In the genomic region with DNA sequence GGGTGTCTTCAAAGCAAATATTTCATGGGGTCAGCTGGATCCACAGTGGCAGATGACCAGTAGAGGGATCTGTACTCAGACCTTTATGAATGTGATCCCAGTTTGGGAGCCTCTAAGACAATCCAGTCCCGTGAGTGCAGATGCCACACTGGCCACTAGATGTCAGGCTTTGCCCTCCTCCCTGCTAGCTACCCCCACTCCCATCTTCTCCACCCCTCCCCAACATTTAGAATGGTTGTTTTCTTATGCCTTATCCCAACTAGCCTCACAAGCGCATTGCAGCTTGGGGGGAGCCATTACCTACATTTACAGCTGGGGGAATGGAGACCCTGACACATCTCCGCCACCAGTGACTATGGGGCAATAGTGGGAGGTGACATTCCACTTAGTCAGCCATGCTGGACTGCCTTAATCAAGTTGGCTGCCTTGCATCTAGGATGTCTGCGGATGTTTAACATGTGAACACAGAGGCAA, we compare ENCODE assay signal across 8 mouse cellular contexts.
DNase-seq lines count a peak whose midpoint lies in the region; ATAC-seq and TF ChIP-seq lines count a peak whose summit lies in the region.

No protein-coding gene starts in this region.

- peaks cover 5 to 8% of the 10 kb centered on the region in 2 experiments for H3K4me1 ChIP-seq in MEL (ENCODE audit: control insufficient read depth in 1 of 2, insufficient read depth in 2 of 2, low read length in 2 of 2)
- H3K4me1 ChIP-seq in embryonic facial prominence, embryonic 10.5 days, result 0 out of 2 replicates have a peak, but pooled peaks cover 6% of the 10 kb centered on the region
- peaks cover 8% of the 10 kb centered on the region for H3K4me1 ChIP-seq in kidney, embryonic 16.5 days (ENCODE audit: insufficient read depth, low read length)
- no peaks in the 10 kb centered on the region for H3K4me1 ChIP-seq in liver, embryonic 14.5 days (replicated peaks; ENCODE audit: control insufficient read depth in 2 of 2, insufficient read depth in 2 of 2, low read length in 1 of 2)

- peak; percentile 79 to 90 (median 88) for TF ChIP-seq CTCF in MEL (IDR thresholded peaks at IDR 0.05 in 2 of 3, conservative IDR thresholded peaks at IDR 0.05 in 1 of 3; ENCODE audit: control insufficient read depth in 1 of 3, insufficient read depth in 1 of 3, low read depth in 2 of 3, low read length in 3 of 3, poor library complexity in 1 of 3, severe bottlenecking in 1 of 3)
- peak; percentile 73 for TF ChIP-seq CTCF in liver, embryonic 14.5 days (IDR thresholded peaks at IDR 0.05; ENCODE audit: low read depth)

- ATAC-seq in kidney, embryonic 16.5 days (ENCODE audit: low FRiP score, low TSS enrichment), result peak; percentile 83
- no peak for ATAC-seq in liver, embryonic 14.5 days (ENCODE audit: insufficient read depth)
- ATAC-seq in monocyte, adult 5-6 weeks (replicated peaks; ENCODE audit: insufficient number of reproducible peaks, low FRiP score, low TSS enrichment, poor library complexity, severe bottlenecking), result no peak

- peaks cover 0 to 5% of the 10 kb centered on the region in 2 experiments; a peak in 2 of 4 replicates for H3K36me3 ChIP-seq in MEL (ENCODE audit: control insufficient read depth in 1 of 2, insufficient read depth in 2 of 2, low read length in 2 of 2)
- H3K36me3 ChIP-seq in embryonic facial prominence, embryonic 10.5 days (replicated peaks), result no peaks in the 10 kb centered on the region
- no peaks in the 10 kb centered on the region for H3K36me3 ChIP-seq in kidney, embryonic 16.5 days (ENCODE audit: insufficient read depth, low read length)
- H3K36me3 ChIP-seq in liver, embryonic 14.5 days (replicated peaks; ENCODE audit: control insufficient read depth, insufficient read depth, low read depth), result no peaks in the 10 kb centered on the region

- no peak for TF ChIP-seq EP300 in MEL (IDR thresholded peaks at IDR 0.05; ENCODE audit: low read depth in 1 of 2, low read length in 2 of 2)
- TF ChIP-seq EP300 in liver, embryonic 14.5 days (IDR thresholded peaks at IDR 0.05; ENCODE audit: low read depth), result no peak

- peak; percentile 55 for TF ChIP-seq RAD21 in MEL (IDR thresholded peaks at IDR 0.05; ENCODE audit: low read depth, low read length)

- no peak for TF ChIP-seq POLR2A in MEL (IDR thresholded peaks at IDR 0.05; ENCODE audit: control insufficient read depth in 1 of 2, insufficient read depth in 1 of 2, low read depth in 1 of 2, low read length in 2 of 2, poor library complexity in 1 of 2)

- H3K4me3 ChIP-seq in MEL (ENCODE audit: control insufficient read depth in 1 of 2, insufficient read depth in 1 of 2, low read depth in 2 of 2, low read length in 2 of 2), result no peak overlapping the region
- no peak overlapping the region for H3K4me3 ChIP-seq in embryonic facial prominence, embryonic 10.5 days
- no peak overlapping the region for H3K4me3 ChIP-seq in kidney, embryonic 16.5 days (ENCODE audit: low read length)
- H3K4me3 ChIP-seq in liver, embryonic 14.5 days (ENCODE audit: insufficient read depth in 1 of 2, low read depth in 2 of 2, low read length in 2 of 2), result no peak overlapping the region

- H3K27ac ChIP-seq in MEL (ENCODE audit: control insufficient read depth, low read depth, low read length), result no peak overlapping the region
- H3K27ac ChIP-seq in embryonic facial prominence, embryonic 10.5 days (replicated peaks), result no peak overlapping the region
- no peak overlapping the region for H3K27ac ChIP-seq in kidney, embryonic 16.5 days (ENCODE audit: low read length)
- H3K27ac ChIP-seq in liver, embryonic 14.5 days, result no peak overlapping the region

- H3K79me2 ChIP-seq in MEL (ENCODE audit: control insufficient read depth, insufficient read depth, low read length, poor library complexity), result no peaks in the 10 kb centered on the region

- H3K27me3 ChIP-seq in MEL (ENCODE audit: control insufficient read depth in 1 of 2, insufficient read depth in 2 of 2, low read length in 2 of 2), result no peaks in the 10 kb centered on the region
- no peaks in the 10 kb centered on the region for H3K27me3 ChIP-seq in embryonic facial prominence, embryonic 10.5 days (replicated peaks; ENCODE audit: low read depth, poor library complexity, severe bottlenecking)
- H3K27me3 ChIP-seq in kidney, embryonic 16.5 days (ENCODE audit: insufficient read depth, low read length), result no peaks in the 10 kb centered on the region
- H3K27me3 ChIP-seq in liver, embryonic 14.5 days (ENCODE audit: control insufficient read depth, insufficient read depth, low read length), result no peaks in the 10 kb centered on the region

- H3K9ac ChIP-seq in MEL (ENCODE audit: control insufficient read depth, low read depth, low read length, poor library complexity, severe bottlenecking), result no peak overlapping the region
- no peak overlapping the region for H3K9ac ChIP-seq in kidney, embryonic 16.5 days (replicated peaks; ENCODE audit: low read length)
- no peak overlapping the region for H3K9ac ChIP-seq in liver, embryonic 14.5 days (replicated peaks)

- H3K9me3 ChIP-seq in MEL (replicated peaks; ENCODE audit: insufficient read depth, low read length), result no peaks in the 10 kb centered on the region
- no peaks in the 10 kb centered on the region for H3K9me3 ChIP-seq in embryonic facial prominence, embryonic 10.5 days
- no peaks in the 10 kb centered on the region for H3K9me3 ChIP-seq in kidney, embryonic 16.5 days (ENCODE audit: low read length)
- no peaks in the 10 kb centered on the region for H3K9me3 ChIP-seq in liver, embryonic 14.5 days (ENCODE audit: control insufficient read depth, low read length)

- H3K4me2 ChIP-seq in kidney, embryonic 16.5 days (replicated peaks; ENCODE audit: low read depth, low read length), result peak overlapping the region; percentile 29; the same call in 1 of the 2 replicates
- H3K4me2 ChIP-seq in liver, embryonic 14.5 days (ENCODE audit: low read depth), result no peak overlapping the region

- DNase-seq in 416B (ENCODE audit: low read depth), result peak; percentile 24
- peak; percentile 40 for DNase-seq in MEL (ENCODE audit: low read depth, low spot score)
- peak; percentile 69 for DNase-seq in embryonic facial prominence, embryonic 10.5 days (ENCODE audit: low spot score)
- DNase-seq in heart, adult 9 months (ENCODE audit: low spot score in 2 of 2), result peak; percentile 25 to 29
- no peak for DNase-seq in liver, embryonic 14.5 days (ENCODE audit: low read depth in 3 of 3, low spot score in 3 of 3)
- peak; percentile 59 for DNase-seq in ovary, postnatal 36 days (ENCODE audit: low spot score)

- WGBS in embryonic facial prominence, embryonic 10.5 days, result 53% methylated on average over 4 of the region's 4 CpGs
- 15% methylated on average over 4 of the region's 4 CpGs for WGBS in kidney, embryonic 16.5 days
- WGBS in liver, embryonic 14.5 days (ENCODE audit: insufficient replicate concordance), result 35% methylated on average over 4 of the region's 4 CpGs

TF ChIP-seq in MEL, 35 proteins besides CTCF, POLR2A, EP300 and RAD21:
- TF ChIP-seq ZC3H11A (IDR thresholded peaks at IDR 0.05; ENCODE audit: low read depth, low read length), result peak; percentile 26; the same call in 1 of the 2 replicates
- TF ChIP-seq MAZ (IDR thresholded peaks at IDR 0.05; ENCODE audit: low read depth, low read length), result peak; percentile 77
- peak; percentile 66 for TF ChIP-seq SMC3 (IDR thresholded peaks at IDR 0.05; ENCODE audit: low read depth, low read length)
- peak; percentile 53 for TF ChIP-seq BHLHE40 (IDR thresholded peaks at IDR 0.05; ENCODE audit: borderline replicate concordance, low read depth, low read length)
- TF ChIP-seq TBP (IDR thresholded peaks at IDR 0.05; ENCODE audit: low read depth, low read length), result no peak

Comparison
In these comparisons a context has a peak if more than half of its experiments do, and no peak if none do; other contexts are left out.
1. DNase-seq: peak in 416B (single experiment), MEL (single experiment), embryonic facial prominence, embryonic 10.5 days (single experiment), heart, adult 9 months (2 of 2) and ovary, postnatal 36 days (single experiment); none in liver, embryonic 14.5 days (0 of 3).